Mouse (Mus musculus) cerebellum, adult 9-10 months (tissue): ENCODE results near the gene Hoxd12.

Source experiments
- DNase-seq: peaks from one replicate; pipeline ENCODE4 v3.0.0; 2022

Hoxd12 gene

GRCm38 (mm10) chr2:74711721-74712621 is 37.2 kb downstream of the Hoxd12 start, which contains the start of the genes Hoxd3 and Hoxd4:
Hoxd3 (plus strand) TSS chr2:74711927.
Hoxd4 (plus strand) TSS chr2:74711929.
- DNase-seq: no peak

GRCm38 (mm10) chr2:74713239-74714150 is 38.7 kb downstream of the Hoxd12 start:
- no peak for DNase-seq

- DNase-seq: no peak
Observed at GRCm38 (mm10) chr2:74714156-74714789, 39.5 kb downstream of the Hoxd12 start.

DNA sequence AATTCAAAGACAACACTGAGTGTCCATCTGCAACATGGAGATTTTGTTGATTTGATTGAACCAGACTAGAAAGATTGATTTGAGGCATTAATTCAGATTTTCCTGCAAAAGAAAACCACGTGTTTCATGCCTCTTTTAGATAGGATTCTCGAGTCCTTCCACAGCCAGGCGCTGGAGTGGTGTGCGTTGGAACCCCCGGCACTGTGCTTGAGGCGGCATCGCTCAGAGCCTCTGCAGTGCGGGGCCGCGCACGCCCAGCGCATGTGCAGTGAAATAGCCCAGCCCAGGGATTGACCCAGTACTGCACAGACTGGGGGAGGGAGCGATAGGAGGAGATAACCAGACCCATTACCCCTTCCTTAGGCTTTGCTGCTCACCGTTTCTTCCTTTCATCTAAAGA is 40.1 kb downstream of the Hoxd12 start:
- DNase-seq: no peak

DNA sequence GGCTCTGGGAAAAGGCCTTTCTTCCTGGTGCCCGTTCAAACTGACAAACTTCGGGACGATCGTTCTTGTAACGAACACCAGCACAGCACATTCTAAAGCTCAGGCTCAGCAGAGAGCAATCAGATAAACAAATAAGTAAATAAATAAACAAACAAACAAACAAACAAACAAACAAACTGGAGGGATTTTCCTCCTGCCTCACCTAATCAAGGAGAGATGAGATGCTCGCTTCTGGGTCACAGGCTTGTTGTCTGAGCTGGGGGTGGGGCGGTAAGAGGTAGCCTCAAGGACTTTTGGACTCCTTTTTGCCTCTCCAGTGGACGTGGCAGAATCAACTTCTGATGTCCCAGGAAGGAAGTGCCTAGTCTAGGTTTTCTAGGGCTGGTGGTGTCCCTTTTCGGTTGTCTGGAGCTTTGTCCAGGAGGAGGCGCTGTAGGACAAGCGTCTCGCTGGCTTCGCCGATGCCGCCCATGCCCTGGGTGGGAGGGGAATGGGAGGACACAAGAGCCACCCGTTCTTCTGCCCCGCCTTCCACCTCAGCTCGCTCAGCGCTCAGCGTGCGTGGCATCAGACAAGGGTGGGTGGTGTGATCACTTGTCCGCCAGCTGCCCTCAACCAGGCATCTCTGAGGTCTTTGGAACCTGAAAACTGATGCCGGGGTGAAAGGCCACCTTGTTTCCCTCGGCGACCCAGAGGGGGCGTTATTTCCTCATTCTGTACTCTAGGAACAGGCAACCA is 40.9 kb downstream of the Hoxd12 start:
- peak; percentile 27 for DNase-seq

DNA sequence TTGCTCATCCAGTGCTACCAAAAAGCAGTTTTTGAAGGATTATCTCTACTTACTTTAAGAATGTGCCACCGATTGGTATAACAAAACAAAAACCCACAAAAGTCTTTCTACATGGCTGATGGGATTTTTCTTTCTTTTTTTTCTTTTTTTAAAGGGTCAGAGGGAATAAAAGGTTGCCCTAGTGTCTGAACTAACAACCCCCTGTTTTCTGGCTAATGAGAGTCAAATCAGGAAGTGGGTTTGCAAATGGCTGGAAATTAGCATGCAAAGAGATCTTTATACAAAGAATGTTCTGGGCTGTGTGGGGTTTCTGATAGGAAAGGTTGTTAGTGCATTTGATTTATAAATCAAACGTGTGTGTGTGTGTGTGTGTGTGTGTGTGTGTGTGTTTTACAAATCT is 45.6 kb downstream of the Hoxd12 start:
- no peak for DNase-seq

GRCm38 (mm10) chr2:74720955-74721491 is 46.2 kb downstream of the Hoxd12 start:
- DNase-seq: no peak

- DNase-seq: no peak
Observed at GRCm38 (mm10) chr2:74721882-74722281, 47.1 kb downstream of the Hoxd12 start.

- DNase-seq: no peak
Observed at GRCm38 (mm10) chr2:74722949-74723348, 48.1 kb downstream of the Hoxd12 start.

GRCm38 (mm10) chr2:74724244-74725015 is 49.6 kb downstream of the Hoxd12 start:
- DNase-seq: no peak

DNA sequence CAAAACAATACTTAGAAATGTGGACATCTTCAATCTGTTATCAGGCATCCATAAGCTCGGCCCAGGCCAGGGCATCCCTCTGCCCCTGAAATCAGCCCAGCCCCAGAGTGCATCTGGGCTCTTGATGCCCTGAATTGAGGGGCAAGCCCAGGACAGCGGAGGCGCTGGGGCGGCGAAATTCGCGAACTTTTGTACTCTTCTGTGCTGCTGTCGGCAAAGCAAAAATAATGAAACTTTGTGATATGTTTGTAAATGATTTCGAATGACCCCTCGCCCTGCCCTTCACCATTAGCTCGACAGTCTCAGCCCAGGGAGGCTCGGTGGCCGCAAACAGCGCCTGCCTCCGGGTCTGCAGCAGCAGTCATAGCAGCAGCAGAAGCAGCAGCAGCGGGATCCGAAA is 50.4 kb downstream of the Hoxd12 start:
- no peak for DNase-seq

DNA sequence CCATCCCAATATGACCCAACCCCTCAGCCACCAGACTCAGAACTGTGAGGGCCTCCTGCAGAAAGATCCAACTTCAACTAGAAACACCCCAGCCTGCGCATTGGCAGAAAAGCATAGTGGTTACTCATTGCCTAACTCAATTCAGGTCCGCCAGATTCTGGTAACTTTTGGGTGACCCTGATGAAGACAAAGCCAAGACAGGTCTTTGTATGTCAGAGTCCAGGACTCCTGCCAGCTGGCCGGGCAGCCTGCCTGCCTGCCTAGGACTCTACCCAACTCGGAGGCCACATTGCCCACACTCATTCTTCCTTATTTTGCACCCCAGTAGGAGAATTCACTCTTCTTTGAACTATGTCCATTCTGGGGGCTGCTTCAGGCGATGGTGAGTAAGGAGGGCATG is 51.7 kb downstream of the Hoxd12 start, which contains the start of gene Gm28230:
Gene Gm28230, plus strand, starts transcription at position 178 of the 400 bp plus-strand sequence.
- DNase-seq: no peak

- DNase-seq: no peak
Observed at GRCm38 (mm10) chr2:74726973-74727639, 52.3 kb downstream of the Hoxd12 start.
